Mouse (Mus musculus): ENCODE measurements around the gene Bbs9.

GRCm38 (mm10) chr9:22551273-22551672 lies 75.8 kb downstream of the Bbs9 start:
- TF ChIP-seq MAX (IDR thresholded peaks at IDR 0.05; ENCODE audit: low read length) (no peak), ZKSCAN1 (IDR thresholded peaks at IDR 0.05; ENCODE audit: borderline replicate concordance, low read depth, low read length) (no peak), ZC3H11A (IDR thresholded peaks at IDR 0.05; ENCODE audit: low read depth, low read length) (no peak), TCF12 (IDR thresholded peaks at IDR 0.05; ENCODE audit: low read depth, low read length) (no peak)
